Mouse (Mus musculus) layer of hippocampus, adult 8-10 months (tissue): ENCODE measurements at regions not wholly inside any gene's neighbourhood (a gene's known extent, or its start where the extent isn't known, plus 50 kb on each side); places are given as distances from the start of the nearest gene placed in this dataset.

Experiments
- DNase-seq, 2 experiments: peaks; one replicate each; pipeline ENCODE4 v3.0.0; 2022; ENCODE audit warnings: low spot score in 2 of 2

DNA sequence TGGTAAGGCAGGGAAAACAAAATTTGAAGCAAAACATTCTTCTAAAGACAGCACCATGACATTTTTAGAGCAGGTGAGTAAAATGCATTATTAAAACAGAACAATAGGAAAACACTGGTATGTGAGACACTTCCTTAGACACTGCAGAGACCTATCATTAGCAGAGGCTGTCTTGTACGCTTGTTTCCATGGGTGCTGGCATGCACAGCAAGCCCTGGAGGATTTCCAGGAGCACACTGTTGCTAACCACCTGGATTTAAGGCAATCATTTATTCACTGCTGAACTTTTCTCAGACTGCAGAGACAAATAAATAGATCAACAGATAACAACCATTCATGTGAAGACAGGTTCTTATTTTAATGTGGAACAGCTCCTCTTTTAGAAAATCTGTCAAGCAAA is 127.7 kb downstream of the Pros1 start:
- DNase-seq, result no peak

DNA sequence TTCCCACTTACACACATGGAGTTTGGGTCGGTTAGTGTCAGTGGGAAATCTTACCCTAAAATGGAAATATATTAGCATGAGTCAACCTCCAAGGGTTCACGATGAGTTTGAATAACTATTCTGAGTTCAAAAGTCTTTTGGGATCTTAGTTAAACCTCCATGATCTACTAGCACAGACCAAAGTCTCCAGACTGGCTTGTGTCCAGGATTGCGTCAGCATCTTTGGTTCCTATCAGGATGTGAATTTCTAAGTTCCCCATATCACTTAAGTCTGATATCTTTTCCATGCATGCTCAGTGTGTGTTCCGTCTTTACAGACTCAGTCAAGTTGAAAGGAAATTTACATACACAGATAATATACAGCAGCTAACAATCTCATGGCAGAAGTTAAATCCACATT is 128.5 kb downstream of the Pros1 start:
- no peak for DNase-seq

DNA sequence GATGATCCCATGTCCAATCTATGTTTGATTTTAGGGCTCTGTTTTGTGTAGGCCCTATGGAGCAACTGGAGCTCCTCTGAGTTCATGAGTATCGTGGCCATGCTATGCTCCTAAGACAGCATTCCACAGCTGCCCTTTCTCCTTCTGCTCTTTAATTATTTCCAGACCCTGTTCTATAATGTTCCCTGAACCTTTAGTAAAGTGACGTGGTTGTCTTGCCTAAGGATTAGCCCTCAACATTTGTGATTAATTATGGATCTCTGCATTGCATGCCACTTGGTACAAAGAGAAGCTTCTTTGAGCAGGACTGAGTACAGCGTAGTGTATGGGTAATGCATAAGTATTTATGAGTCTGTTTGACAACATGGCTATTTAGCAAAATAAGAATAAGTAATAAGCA is 141.4 kb downstream of the Pros1 start:
- no peak for DNase-seq

DNA sequence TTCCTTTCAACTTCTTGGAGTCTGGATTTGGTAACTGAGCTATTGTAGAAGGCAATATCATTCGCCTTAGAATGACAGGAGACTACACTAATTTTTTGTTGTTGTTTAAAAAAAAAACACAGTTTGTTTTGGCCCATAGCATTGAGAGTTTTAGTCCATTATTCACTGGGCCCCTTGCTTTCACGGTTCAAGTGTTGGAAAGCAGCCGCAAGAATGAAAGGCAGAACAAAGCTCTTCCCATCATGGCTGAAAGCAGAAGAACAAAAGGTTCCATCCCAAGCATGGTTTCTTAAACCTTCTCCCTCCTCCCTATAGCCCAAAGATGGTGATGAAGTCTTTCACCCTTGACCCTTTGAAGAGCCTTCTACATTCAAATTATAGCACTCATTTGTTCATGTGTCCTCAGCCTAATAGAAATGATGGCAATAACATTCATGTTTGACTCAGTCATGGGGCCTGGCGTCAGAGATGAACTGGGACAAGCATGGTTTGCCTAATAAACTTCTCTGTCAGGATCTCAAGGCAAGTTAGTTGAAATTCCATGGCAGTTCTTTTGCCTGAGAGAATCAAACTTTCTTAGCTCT is 157.1 kb downstream of the Pros1 start:
- DNase-seq, result no peak

DNA sequence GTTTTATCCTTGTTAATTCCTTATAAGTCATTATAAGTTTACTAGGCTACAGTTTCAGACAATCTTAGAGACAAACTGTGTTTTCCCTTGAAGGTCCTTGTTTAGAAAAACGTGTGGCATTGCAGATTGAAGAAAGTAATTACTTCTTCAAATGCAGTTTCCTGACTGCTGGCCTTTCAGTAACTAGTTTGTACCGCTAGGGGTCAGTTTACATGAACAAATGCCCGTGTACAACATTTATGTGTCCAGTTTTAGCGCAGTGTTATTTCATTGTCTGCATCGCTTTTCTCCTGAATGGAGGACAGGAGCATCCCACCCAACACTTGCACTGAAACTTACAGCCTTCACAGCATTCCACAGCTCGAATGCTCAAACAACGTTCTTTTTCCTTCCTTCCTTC is 160.3 kb downstream of the Pros1 start:
- DNase-seq, result no peak

DNA sequence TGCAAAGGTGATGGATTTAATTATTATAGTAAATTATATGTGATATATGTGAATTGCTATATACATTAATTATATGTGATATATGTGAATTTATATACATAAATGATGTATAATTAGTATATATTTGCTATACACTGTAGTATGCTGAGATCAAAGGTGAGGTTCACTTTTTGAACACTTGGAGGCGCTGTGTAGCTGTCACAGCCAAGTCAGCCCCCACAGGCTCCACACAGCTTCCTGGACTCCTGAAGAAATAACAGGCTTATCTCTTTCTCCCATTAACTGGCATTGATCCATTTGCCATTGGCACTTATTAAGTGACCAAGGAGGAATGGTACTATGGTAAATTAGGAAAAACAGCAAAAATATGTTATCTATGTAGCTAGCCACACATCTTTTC is 162.0 kb downstream of the Pros1 start:
- DNase-seq, result no peak

DNA sequence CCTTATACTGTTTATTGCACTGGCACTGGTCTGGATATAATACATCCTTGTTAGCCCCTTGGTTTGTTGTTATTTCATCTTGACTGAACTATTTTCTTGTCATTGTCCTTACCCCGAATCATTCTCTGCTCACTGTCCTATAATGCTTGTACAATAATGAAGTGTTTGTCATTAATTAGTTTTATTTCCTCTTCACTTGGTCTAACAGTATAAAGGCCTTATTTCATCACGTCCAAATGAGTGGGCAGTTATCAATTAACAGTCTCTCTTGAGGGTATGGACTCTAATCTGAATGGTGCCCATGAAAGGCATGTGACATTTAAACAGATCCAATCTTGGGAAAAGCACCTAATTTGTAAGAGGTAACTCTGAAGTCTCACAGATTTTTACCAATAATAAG is 162.6 kb downstream of the Pros1 start:
- DNase-seq, result no peak

DNA sequence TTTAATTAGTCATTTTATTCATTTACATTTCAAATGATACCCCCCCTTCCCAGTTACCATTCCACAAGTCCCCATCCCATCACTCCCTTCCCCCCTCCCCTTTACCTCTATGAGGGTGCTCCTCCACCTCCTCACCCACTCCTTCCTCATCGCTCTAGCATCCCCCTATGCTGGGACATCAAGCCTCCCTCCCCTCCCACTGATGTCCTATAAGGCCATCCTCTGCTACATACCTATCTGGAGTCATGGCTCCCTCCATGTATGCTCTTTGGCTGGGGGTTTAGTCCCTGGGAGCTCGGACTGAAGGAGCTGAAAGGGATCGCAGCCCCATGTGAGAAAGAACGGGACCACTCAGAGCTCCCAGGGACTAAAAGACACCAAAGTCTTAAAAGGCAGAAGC is 176.3 kb downstream of the Pros1 start:
- DNase-seq, result no peak

DNA sequence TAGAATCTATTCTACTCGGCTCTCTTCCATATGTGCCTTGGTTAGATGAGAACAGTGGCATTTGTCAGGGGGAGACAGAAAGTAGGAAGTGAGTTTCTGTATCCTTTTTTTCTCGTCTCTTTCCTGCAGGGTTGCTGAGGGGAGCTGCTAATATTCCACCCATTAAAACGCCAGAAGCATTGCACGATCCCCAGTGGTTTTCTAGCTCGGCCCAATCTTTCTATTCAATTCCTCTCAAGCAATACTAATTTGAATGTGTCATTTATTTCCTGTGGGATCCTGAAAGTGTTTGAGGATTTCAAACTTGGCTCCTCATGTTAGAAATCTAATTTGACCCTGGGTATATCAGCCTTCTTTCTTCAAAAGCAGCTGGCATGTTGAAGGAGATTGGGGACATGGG is 176.9 kb downstream of the Pros1 start:
- DNase-seq, result no peak

DNA sequence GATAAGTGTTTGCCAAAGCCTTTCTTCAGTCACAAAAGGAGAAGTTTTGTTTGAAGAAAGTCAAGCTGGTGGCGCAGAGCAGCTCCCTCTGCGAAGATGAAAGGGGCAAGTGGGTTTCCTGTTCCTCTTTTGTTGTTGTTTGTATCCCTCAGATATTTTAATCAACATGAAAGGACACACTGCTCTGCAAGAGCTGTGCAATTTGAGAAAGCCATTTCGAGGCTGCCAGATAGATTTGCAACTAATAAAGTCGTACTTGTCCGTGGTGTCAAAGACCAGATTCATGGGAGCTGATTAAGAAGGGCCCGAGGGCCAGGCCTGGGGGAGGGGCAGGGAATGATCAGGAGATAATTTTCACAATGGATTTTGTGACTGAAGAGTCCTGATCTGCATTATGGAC is 177.7 kb downstream of the Pros1 start:
- no peak for DNase-seq

DNA sequence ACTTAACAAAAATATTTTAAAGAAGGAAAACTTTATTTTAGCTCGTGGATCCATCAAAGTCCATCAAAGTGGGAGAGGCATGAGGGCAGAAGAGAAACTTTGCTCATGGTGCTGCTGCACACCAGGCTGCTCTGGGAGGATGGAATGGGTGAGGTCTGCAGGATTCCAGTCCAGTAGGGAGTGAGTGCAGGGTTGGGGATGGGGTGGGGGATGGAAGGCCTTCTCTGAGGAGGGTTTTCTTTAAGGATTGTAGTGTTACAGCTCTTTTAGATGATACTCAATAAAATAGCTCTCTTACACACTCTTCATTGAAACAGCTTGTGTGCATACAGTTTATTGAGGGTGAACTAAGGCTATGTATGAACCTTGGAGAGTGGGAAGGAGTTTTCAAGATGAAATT is 195.0 kb downstream of the Pros1 start:
- DNase-seq, result no peak

DNA sequence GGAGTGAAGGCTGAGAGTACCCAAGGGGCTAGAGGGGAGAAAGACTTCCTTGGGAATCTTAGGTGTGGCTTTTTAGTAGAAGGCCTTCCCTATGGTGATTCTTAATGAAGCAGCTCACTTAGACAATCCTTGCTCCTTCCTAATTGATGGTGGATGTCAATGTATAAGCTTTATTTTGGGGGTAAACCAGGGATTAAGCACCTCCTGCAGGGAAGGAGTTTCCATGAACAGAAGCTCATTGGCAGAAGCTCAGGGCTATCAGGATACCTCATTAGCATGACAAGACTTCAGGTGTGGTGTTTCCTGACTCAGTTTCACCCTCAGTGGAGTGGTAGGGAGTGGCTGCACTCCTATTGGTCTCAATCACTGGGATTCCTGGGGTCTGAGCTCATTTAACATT is 208.8 kb downstream of the Pros1 start:
- DNase-seq, result no peak

DNA sequence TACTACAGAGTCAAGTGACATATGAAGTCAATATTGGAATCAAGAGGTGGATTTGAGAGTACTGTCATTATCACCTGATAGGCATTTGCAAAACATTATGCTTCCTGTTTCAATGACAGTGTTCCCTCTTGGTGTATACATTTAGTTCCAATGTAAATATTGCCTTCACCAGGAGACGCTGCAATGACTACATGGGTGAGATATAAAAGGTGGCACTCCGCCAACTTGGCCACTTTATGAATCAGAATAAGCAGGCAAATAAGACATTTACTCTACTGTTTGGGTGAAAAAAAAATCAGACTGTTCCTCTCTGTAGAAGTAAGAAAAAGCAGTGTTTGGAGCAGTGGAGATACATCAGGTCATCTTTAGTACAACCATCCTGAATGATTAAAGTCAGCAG is 215.9 kb downstream of the Pros1 start:
- no peak for DNase-seq

DNA sequence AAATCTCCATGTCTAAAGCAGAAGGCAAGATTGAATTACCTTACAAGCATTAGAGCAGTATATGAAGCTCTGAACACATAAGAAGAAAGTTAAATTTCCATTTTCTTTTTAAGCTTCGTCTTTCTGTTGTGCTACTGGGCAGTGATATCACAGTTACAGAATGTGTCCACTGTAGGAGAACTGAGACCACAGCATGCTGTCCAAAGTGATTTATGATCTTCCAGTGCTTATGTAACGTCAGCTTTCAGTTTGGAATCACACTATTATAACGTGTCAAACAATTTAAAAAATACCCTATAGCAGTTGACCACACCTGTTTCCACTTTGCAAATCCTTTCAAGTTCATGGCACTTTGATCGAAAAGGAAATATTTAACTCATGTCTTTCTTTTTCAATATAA is 221.7 kb downstream of the Pros1 start:
- DNase-seq, result no peak

DNA sequence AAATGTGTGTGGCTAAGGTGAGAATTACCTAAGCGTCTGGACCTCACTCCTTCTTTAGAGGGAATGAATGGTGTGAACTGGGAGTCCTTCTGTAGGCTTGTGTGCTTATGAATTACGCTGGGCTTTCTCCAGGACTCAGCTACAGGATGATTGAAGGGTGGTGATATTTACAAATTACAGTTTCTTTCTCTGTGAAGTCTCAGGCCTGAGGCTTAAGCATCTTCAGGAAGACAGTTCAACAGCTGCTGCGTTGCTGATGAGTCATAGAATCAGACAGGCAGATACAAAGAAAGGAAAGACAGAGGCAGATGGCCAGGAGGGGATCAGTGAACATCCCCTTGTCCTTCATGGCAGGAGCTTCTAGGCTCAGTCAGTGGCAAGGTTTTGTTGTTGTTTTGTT is 227.3 kb downstream of the Pros1 start:
- DNase-seq, result no peak

DNA sequence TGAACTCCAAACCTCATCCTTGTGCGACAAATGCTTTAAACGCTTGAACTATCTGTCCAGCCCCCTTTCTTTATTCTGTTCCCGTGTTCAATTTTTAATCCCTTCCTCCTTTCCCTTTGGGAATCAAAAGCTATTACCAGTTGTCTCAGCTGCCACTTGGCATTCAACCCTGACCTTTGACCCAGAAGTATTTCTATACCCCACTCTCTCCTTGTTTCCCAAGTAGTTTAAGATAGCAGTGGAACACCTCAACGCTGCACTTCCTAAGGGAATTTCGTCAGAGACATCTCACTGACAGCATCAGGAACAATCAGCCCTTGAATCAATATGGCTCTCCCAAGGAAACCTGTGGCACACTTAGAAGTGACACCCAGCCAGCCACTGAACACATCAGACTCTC is 229.1 kb downstream of the Pros1 start:
- no peak for DNase-seq

DNA sequence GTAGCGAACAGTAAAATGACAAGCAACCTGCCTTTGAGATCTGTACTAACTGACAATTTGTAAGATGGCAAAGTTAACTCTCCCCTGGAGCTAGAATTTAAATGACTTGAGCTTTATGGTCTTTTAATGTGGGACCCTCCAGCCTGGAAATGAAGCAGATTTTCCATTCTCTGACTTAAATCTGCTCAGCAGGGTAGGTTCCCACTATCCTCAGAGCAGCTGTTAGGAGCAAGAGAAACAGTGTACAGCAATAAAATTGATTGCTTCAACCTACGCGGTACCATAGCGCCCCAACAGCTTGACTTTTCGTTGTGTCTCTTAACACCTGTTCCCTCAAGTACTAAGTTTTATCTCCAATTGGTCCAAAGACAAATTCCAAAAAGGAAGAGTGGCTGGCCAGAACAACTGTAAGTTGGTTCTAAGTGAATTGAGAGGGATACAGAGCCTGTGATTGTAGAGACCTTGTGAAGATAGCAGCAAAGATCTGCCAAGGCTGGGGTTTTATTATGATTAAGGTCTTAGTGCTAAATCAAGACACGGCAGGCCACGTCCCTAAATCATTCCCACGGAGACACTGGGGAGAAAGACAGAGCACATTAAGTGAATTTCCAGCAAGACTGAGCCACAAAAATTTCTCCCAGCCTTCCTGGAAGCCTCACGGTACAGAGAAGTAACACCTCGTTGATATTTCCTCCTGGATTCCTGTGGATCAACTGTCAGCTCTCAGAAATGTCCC is 230.1 kb downstream of the Pros1 start:
- DNase-seq, result no peak

DNA sequence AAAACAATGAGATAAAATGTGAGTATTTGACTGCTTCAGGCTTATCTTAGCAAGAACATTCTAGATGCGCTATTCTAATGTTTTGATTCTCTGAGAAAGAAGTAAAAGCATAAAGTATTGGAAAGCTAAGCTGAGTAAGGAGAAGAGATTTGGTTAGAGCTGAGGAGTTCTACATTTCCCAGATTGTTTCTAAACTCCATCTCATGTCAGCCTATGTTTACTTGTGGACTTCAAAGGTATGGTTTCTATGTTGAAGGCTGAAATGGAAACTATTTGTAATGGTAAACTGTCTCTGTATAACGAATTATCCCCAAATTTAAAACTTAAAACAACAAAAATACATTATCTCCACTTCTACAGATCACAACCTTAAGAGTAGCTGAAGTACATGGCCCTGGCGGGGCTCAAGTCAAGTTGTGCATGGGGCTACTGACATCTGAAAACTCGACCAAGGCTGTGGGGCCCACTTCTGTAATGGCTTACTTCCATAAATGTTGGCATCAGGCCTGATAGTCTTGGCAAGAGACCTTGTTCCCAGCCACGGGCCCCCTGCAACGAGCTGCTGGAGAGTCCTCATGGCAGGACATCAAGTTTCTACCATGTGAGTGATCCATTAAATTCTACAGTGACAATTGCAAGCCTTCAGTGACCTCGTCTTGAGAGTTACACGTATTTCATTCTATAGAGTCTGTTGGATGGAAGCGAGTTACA is 232.1 kb downstream of the Pros1 start:
- DNase-seq, result peak in 1 of 2 experiments; percentile 11

DNA sequence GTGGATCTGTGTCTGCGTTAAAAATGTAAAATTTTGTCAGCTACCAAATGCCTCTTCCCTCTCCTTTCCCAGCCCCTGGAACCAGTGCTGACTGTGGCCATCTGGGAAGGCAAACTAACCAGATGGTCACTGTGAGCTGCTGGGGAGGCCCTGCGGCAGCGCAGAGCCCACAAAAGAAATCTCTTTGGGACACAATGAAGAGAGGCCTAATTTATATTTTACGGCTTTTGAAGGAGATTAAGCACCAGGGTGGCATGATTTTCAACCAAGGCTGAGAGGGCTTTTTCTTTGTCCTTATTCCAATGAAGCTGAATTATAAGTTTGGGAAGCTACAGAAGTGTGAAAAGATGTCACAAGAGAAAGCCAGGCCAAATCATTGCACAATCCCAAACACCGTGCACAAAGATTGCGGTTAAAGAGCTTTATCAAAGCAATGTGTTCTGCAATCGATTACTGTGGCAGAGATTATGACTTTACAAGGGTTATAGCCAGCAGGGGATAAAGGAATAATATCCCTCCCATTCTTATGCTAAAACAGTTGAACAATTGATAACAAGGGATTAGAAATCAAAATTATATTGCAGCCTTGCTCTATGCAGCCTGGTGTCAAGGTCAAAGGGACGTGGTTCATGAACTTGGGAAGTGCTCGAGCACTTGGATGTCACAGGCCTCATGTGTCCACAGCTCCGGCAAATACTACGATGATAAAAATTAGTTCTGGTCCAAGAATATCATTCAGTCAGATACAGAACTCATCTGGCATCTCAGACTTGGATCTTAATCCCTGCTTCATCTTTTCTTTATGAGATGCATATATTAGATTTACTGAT is 237.6 kb downstream of the Pros1 start:
- peak; percentile 50 to 54 for DNase-seq

DNA sequence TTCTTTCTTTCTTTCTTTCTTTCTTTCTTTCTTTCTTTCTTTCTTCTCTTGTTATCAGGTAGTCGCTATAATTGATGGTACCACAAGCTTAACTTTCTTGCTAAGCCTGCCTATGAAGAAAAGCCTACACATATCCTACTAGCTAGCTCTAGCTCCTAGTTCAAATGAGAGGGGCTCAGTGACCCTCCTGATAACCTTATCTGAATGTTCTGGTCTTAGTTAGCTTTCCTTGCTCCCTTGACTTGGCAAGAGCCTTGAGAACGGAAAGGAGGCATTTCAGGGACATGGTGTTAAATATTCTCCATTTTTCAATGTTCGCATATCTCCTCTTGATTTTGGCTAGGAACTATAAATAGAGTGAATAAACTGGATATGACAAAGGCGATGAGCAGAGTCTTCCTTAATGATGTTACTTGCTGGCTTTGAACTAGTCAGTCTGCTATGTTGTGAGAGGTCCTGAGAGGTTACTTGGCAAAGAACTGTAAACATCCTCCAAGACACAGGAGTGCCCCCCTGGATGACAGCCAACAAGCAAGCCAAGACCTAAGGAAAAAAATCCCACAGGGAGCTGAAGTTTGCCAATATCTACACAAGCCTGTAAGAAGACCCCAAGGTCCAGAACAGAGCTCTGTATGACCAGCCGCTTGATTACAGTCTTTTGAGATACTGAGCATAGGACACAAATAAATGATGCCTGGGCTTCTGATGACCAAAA is 240.2 kb downstream of the Pros1 start:
- no peak for DNase-seq

DNA sequence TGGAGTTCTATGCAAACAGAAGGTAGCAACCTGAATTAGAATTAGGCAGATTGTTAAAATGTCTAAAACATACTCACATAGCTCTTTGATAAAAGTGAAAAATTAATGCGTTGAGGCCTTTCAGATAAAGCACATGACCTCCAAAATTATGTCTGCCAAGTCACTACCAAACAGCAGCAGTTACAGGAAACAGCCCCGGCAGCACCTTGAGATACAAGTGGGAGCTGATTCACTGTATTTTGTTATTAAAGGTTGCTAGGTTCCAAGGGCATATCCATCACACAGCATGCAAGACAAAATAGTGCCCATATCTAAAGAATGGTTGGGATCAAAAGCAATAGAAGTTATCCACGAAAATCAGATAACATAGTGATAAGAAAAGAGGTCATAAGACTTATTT is 248.3 kb downstream of the Pros1 start:
- no peak for DNase-seq
